Mouse (Mus musculus) left cerebral cortex, adult 18-20 months (tissue): ENCODE measurements around the gene Gm10638. TPM values are rescaled to one million over a fixed set of nuclear protein-coding genes. Genes with fewer than 3 reads are reported as not detected.
A peak's percentile ranks its signal among the peaks of the same experiment; 100 is the strongest.

Experiments used
- DNase-seq, 2 experiments: peaks; one replicate each; pipeline ENCODE4 v3.0.0; 2021 to 2022; ENCODE audit warnings: low spot score in 2 of 2, mixed read lengths in 1 of 2
- total RNA-seq, 2 experiments: library from RNA; stranded (reverse); gene quantifications; 2 replicates each; pipeline ENCODE4 v1.2.3; 2021

Gm10638 gene
- total RNA-seq, 2 experiments from 2014 or later, result 1.8 to 2.3 TPM

- DNase-seq, result no peak
Measured at GRCm38 (mm10) chr8:86735446-86736111, 9.9 kb upstream of the Gm10638 start.

GRCm38 (mm10) chr8:86740899-86741298 lies 4.6 kb upstream of the Gm10638 start:
- DNase-seq, result no peak

GRCm38 (mm10) chr8:86741627-86742026 lies 3.9 kb upstream of the Gm10638 start:
- DNase-seq, result no peak

- no peak for DNase-seq
Measured at GRCm38 (mm10) chr8:86742605-86743345, 2.7 kb upstream of the Gm10638 start.

GRCm38 (mm10) chr8:86744313-86745220 lies 932 bp upstream of the Gm10638 start:
- DNase-seq, result no peak

GRCm38 (mm10) chr8:86745935-86746441 lies 489 bp downstream of the Gm10638 start:
- peak; percentile 93 to 96 for DNase-seq

- DNase-seq, result no peak
Measured at GRCm38 (mm10) chr8:86746511-86746910, 1.0 kb downstream of the Gm10638 start.

GRCm38 (mm10) chr8:86749842-86750241 lies 4.3 kb downstream of the Gm10638 start:
- DNase-seq, result no peak

GRCm38 (mm10) chr8:86756948-86757733 lies 11.6 kb downstream of the Gm10638 start:
- peak; percentile 43 to 58 for DNase-seq

GRCm38 (mm10) chr8:86758651-86759050 lies 13.2 kb downstream of the Gm10638 start:
- DNase-seq, result no peak

GRCm38 (mm10) chr8:86759090-86759491 lies 13.6 kb downstream of the Gm10638 start:
- no peak for DNase-seq

- no peak for DNase-seq
Measured at GRCm38 (mm10) chr8:86760746-86761145, 15.2 kb downstream of the Gm10638 start.

GRCm38 (mm10) chr8:86762806-86763205 lies 17.3 kb downstream of the Gm10638 start:
- no peak for DNase-seq

- no peak for DNase-seq
Measured at GRCm38 (mm10) chr8:86765155-86765554, 19.7 kb downstream of the Gm10638 start.

GRCm38 (mm10) chr8:86765669-86766068 lies 20.2 kb downstream of the Gm10638 start:
- DNase-seq, result no peak

- no peak for DNase-seq
Measured at GRCm38 (mm10) chr8:86766548-86767211, 21.2 kb downstream of the Gm10638 start.

GRCm38 (mm10) chr8:86768499-86768898 lies 23.0 kb downstream of the Gm10638 start:
- DNase-seq, result peak; percentile 47

GRCm38 (mm10) chr8:86769945-86770715 lies 24.6 kb downstream of the Gm10638 start:
- no peak for DNase-seq

- no peak for DNase-seq
Measured at GRCm38 (mm10) chr8:86779207-86779606, 33.7 kb downstream of the Gm10638 start.
